ENCODE assay signal across 8 mouse cellular contexts in the genomic region with DNA sequence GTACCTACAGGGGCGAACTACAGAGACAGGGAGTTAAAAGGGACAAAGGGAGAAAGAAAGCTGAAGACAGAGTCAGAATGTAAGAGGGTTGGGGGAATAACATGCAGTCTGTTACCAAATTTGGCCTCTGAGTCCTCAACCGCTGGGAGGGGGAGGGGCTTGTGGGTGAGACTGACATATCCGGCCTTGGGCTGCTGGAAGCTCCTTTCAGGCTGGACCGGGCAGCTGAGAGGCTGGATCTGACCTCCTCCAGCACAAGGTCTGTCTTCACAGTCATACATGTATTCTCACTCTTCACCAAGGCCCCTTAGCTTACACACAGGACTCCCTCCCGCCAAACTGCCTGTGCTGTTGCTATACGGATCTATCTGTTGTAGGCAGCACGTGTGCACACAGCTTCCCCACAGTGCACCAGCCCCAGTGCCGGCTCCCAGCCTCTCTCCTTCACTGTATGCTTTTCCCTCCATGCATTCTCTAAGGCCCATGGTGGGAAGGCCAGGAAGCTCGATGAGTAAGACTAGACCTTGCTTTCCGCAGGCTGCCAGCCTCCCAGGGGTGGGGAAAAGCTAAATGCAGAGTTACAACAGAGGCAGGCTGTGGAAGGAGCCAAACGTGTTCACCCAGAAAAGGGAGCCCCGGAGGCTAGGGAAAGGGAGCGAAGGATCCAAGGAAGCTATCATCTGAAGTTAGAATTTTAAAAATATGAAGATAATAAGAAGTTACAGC. TPM values are rescaled to one million over a fixed set of nuclear protein-coding genes. Genes with fewer than 3 reads are reported as not detected.
DNase-seq lines count a peak whose midpoint lies in the region; ATAC-seq and TF ChIP-seq lines count a peak whose summit lies in the region.

No protein-coding gene starts in this region.

- H3K36me3 ChIP-seq in forebrain, embryonic 10.5 days (replicated peaks) = peaks cover 54% of the 10 kb centered on the region
- H3K36me3 ChIP-seq in forebrain, postnatal 0 days (ENCODE audit: insufficient read depth) = peaks cover 46% of the 10 kb centered on the region
- H3K36me3 ChIP-seq in liver, embryonic 13.5 days = peaks cover 44% of the 10 kb centered on the region

- no peak overlapping the region for H3K4me2 ChIP-seq in forebrain, postnatal 0 days (ENCODE audit: low read depth)
- H3K4me2 ChIP-seq in liver, embryonic 13.5 days = peak overlapping the region; percentile 89

- ATAC-seq in forebrain, postnatal 0 days = no peak
- no peak for ATAC-seq in liver, embryonic 13.5 days (ENCODE audit: low read depth)

- H3K4me1 ChIP-seq in forebrain, embryonic 10.5 days = peaks cover 61% of the 10 kb centered on the region
- H3K4me1 ChIP-seq in forebrain, postnatal 0 days (ENCODE audit: insufficient read depth) = peaks cover 7% of the 10 kb centered on the region; the same call in 1 of the 2 replicates
- peaks cover 59% of the 10 kb centered on the region for H3K4me1 ChIP-seq in liver, embryonic 13.5 days (replicated peaks)

- no peak for TF ChIP-seq CTCF in forebrain, postnatal 0 days (IDR thresholded peaks at IDR 0.05; ENCODE audit: low read depth)
- TF ChIP-seq CTCF in gastrocnemius, adult 2 months (IDR thresholded peaks at IDR 0.05) = no peak

- no peaks in the 10 kb centered on the region for H3K27me3 ChIP-seq in forebrain, embryonic 10.5 days (ENCODE audit: poor library complexity, severe bottlenecking)
- H3K27me3 ChIP-seq in forebrain, postnatal 0 days (ENCODE audit: insufficient read depth, low read length) = no peaks in the 10 kb centered on the region
- H3K27me3 ChIP-seq in liver, embryonic 13.5 days = no peaks in the 10 kb centered on the region

- DNase-seq in forebrain, embryonic 10.5 days (ENCODE audit: extremely low spot score, low spot score) = peak; percentile 61
- no peak for DNase-seq in forebrain, postnatal 0 days
- DNase-seq in adrenal gland, postnatal 36 days = peak; percentile 88 to 92
- peak; percentile 68 for DNase-seq in gastrocnemius, adult 2 months
- peak; percentile 18 for DNase-seq in hindlimb bud, embryonic 11.5 days (ENCODE audit: extremely low spot score, low read depth, low spot score)
- peak; percentile 41 for DNase-seq in liver, embryonic 13.5 days
- peak; percentile 66 for DNase-seq in neural tube, embryonic 10.5 days (ENCODE audit: extremely low spot score, low spot score)
- peak; percentile 60 for DNase-seq in urinary bladder, postnatal 25 days (ENCODE audit: low spot score)

- H3K9me3 ChIP-seq in forebrain, embryonic 10.5 days = no peaks in the 10 kb centered on the region
- no peaks in the 10 kb centered on the region for H3K9me3 ChIP-seq in forebrain, postnatal 0 days (ENCODE audit: low read length)
- no peaks in the 10 kb centered on the region for H3K9me3 ChIP-seq in liver, embryonic 13.5 days (replicated peaks)

- peak overlapping the region; percentile 37 for H3K4me3 ChIP-seq in forebrain, embryonic 10.5 days
- H3K4me3 ChIP-seq in forebrain, postnatal 0 days (ENCODE audit: low read depth, low read length) = no peak overlapping the region
- peak overlapping the region; percentile 83 for H3K4me3 ChIP-seq in gastrocnemius, adult 2 months
- H3K4me3 ChIP-seq in liver, embryonic 13.5 days (replicated peaks) = peak overlapping the region; percentile 72

- H3K27ac ChIP-seq in forebrain, embryonic 10.5 days = peak overlapping the region; percentile 77
- no peak overlapping the region for H3K27ac ChIP-seq in forebrain, postnatal 0 days (ENCODE audit: low read depth, low read length)
- peak overlapping the region; percentile 99 for H3K27ac ChIP-seq in gastrocnemius, adult 2 months
- peak overlapping the region; percentile 99 for H3K27ac ChIP-seq in liver, embryonic 13.5 days

- 38% methylated on average over 13 of the region's 13 CpGs for WGBS in forebrain, embryonic 10.5 days
- 40% methylated on average over 13 of the region's 13 CpGs for WGBS in forebrain, postnatal 0 days
- WGBS in liver, embryonic 13.5 days (ENCODE audit: insufficient replicate concordance) = 6% methylated on average over 13 of the region's 13 CpGs

- no peak overlapping the region for H3K9ac ChIP-seq in forebrain, postnatal 0 days
- peak overlapping the region; percentile 89 for H3K9ac ChIP-seq in liver, embryonic 13.5 days

- intact Hi-C loops in gastrocnemius, adult 2 months (cut with DNase I) = loop anchor here (10.0 kb wide), 1 partner anchor 524 kb away; the partner anchor contains the start of gene Stoml2

RNA-seq across cellular contexts. Expression of gene Creb3, which starts 3.3 kb away (rescaled TPM):
- 32.5 and 34.4 TPM in 2 replicates for polyA plus RNA-seq in forebrain, embryonic 10.5 days (2016; fragmentation: Nextera tagmentation; extraction: Ambion mirVana)
- total RNA-seq in forebrain, postnatal 0 days (2014; rRNA removed) = 61.9 and 64.4 TPM in 2 replicates
- polyA plus RNA-seq in forebrain, postnatal 0 days (2015; fragmentation: Nextera tagmentation; extraction: Ambion mirVana) = 84.0 and 87.2 TPM in 2 replicates
- total RNA-seq in adrenal gland, postnatal 36 days (2021) = 100 to 1,000 TPM; 117 to 170 TPM
- 10 to 100 TPM; 40.3 to 47.4 TPM for total RNA-seq in gastrocnemius, adult 2 months (2021)
- 20.6 and 21.9 TPM in 2 replicates for polyA plus RNA-seq in liver, embryonic 13.5 days (2015; fragmentation: Nextera tagmentation; extraction: Ambion mirVana)

RNA-seq across cellular contexts. Expression of gene Tln1, which starts 3.7 kb away (rescaled TPM):
- 42.5 and 43.0 TPM in 2 replicates for polyA plus RNA-seq in forebrain, embryonic 10.5 days (2016; fragmentation: Nextera tagmentation; extraction: Ambion mirVana)
- 34.4 and 44.1 TPM in 2 replicates for total RNA-seq in forebrain, postnatal 0 days (2014; rRNA removed)
- polyA plus RNA-seq in forebrain, postnatal 0 days (2015; fragmentation: Nextera tagmentation; extraction: Ambion mirVana) = 66.2 and 80.4 TPM in 2 replicates
- total RNA-seq in adrenal gland, postnatal 36 days (2021) = 100 to 1,000 TPM; 241 to 244 TPM
- total RNA-seq in gastrocnemius, adult 2 months (2021) = 10 to 100 TPM; 52.3 to 62.4 TPM
- polyA plus RNA-seq in liver, embryonic 13.5 days (2015; fragmentation: Nextera tagmentation; extraction: Ambion mirVana) = 38.6 and 42.4 TPM in 2 replicates

RNA-seq across cellular contexts. Expression of gene Rgp1, which starts 19.7 kb away (rescaled TPM):
- polyA plus RNA-seq in forebrain, embryonic 10.5 days (2016; fragmentation: Nextera tagmentation; extraction: Ambion mirVana) = 15.3 and 24.2 TPM in 2 replicates
- total RNA-seq in forebrain, postnatal 0 days (2014; rRNA removed) = 17.6 and 22.6 TPM in 2 replicates
- 7.1 and 10.4 TPM in 2 replicates for polyA plus RNA-seq in forebrain, postnatal 0 days (2015; fragmentation: Nextera tagmentation; extraction: Ambion mirVana)
- 10 to 100 TPM; 40.5 to 53.3 TPM for total RNA-seq in adrenal gland, postnatal 36 days (2021)
- total RNA-seq in gastrocnemius, adult 2 months (2021) = 10 to 100 TPM; 20.0 to 24.3 TPM
- 13.8 and 15.1 TPM in 2 replicates for polyA plus RNA-seq in liver, embryonic 13.5 days (2015; fragmentation: Nextera tagmentation; extraction: Ambion mirVana)

RNA-seq across cellular contexts. Expression of gene Gba2, which starts 19.9 kb away (rescaled TPM):
- polyA plus RNA-seq in forebrain, embryonic 10.5 days (2016; fragmentation: Nextera tagmentation; extraction: Ambion mirVana) = 24.3 and 26.4 TPM in 2 replicates
- 31.6 and 37.7 TPM in 2 replicates for total RNA-seq in forebrain, postnatal 0 days (2014; rRNA removed)
- 45.4 and 45.5 TPM in 2 replicates for polyA plus RNA-seq in forebrain, postnatal 0 days (2015; fragmentation: Nextera tagmentation; extraction: Ambion mirVana)
- total RNA-seq in adrenal gland, postnatal 36 days (2021) = 10 to 100 TPM; 11.0 to 11.5 TPM
- total RNA-seq in gastrocnemius, adult 2 months (2021) = 1 to 10 TPM; 4.8 to 5.5 TPM
- 16.5 and 18.1 TPM in 2 replicates for polyA plus RNA-seq in liver, embryonic 13.5 days (2015; fragmentation: Nextera tagmentation; extraction: Ambion mirVana)

RNA-seq across cellular contexts. Expression of gene Msmp, which starts 25.5 kb away (rescaled TPM):
- 0.97 TPM in 1 of 2 replicates, not detected in the other for polyA plus RNA-seq in forebrain, embryonic 10.5 days (2016; fragmentation: Nextera tagmentation; extraction: Ambion mirVana)
- not detected in 2 replicates for total RNA-seq in forebrain, postnatal 0 days (2014; rRNA removed)
- polyA plus RNA-seq in forebrain, postnatal 0 days (2015; fragmentation: Nextera tagmentation; extraction: Ambion mirVana) = 0.38 and 1.9 TPM in 2 replicates
- 1 to 10 TPM; 3.2 to 3.4 TPM for total RNA-seq in adrenal gland, postnatal 36 days (2021)
- total RNA-seq in gastrocnemius, adult 2 months (2021) = under 1 TPM in 1 of 2 experiments, not detected in 1; 0.45 TPM
- polyA plus RNA-seq in liver, embryonic 13.5 days (2015; fragmentation: Nextera tagmentation; extraction: Ambion mirVana) = 0.60 TPM in 1 of 2 replicates, not detected in the other
